Mouse (Mus musculus): Measurements from ENCODE around the gene Slc16a13. TPM values are rescaled to one million over a fixed set of nuclear protein-coding genes. Genes with fewer than 3 reads are reported as not detected.

Slc16a13 gene
- polyA plus RNA-seq, 1 experiment from 2014 or later: 5.2 TPM

GRCm38 (mm10) chr11:70218741-70219470, 2.0 kb downstream of the Slc16a13 start:
- Histone ChIP-seq H3K27me3 (peaks cover 40% of the 10 kb centered on the region), H3K4me3 (no peak overlapping the region), H3K36me3 (no peaks in the 10 kb centered on the region), H3K9me3 (replicated peaks) (no peaks in the 10 kb centered on the region), H3K4me1 (replicated peaks) (peaks cover 39% of the 10 kb centered on the region), H3K9ac (no peak overlapping the region), H3K4me2 (no peak overlapping the region), H3K27ac (no peak overlapping the region)
- WGBS: 88% methylated on average over 15 of the region's 15 CpGs
- no peak for ATAC-seq (replicated peaks; ENCODE audit: insufficient number of reproducible peaks, insufficient read depth, low FRiP score, low read depth)

GRCm38 (mm10) chr11:70218039-70218438, 2.8 kb downstream of the Slc16a13 start:
- ATAC-seq (replicated peaks; ENCODE audit: insufficient number of reproducible peaks, insufficient read depth, low FRiP score, low read depth): no peak
- H3K9me3 ChIP-seq (replicated peaks): no peaks in the 10 kb centered on the region
- H3K4me2 ChIP-seq: no peak overlapping the region
- H3K27ac ChIP-seq: no peak overlapping the region
- peaks cover 44% of the 10 kb centered on the region for H3K27me3 ChIP-seq
- WGBS: 74% methylated on average over 4 of the region's 4 CpGs
- H3K9ac ChIP-seq: no peak overlapping the region
- no peaks in the 10 kb centered on the region for H3K36me3 ChIP-seq
- no peak overlapping the region for H3K4me3 ChIP-seq
- peaks cover 42% of the 10 kb centered on the region for H3K4me1 ChIP-seq (replicated peaks)

GRCm38 (mm10) chr11:70216103-70216502, 4.8 kb downstream of the Slc16a13 start:
- Histone ChIP-seq H3K27me3 (peaks cover 58% of the 10 kb centered on the region), H3K9ac (no peak overlapping the region), H3K27ac (no peak overlapping the region), H3K36me3 (no peaks in the 10 kb centered on the region), H3K9me3 (replicated peaks) (no peaks in the 10 kb centered on the region), H3K4me3 (no peak overlapping the region), H3K4me2 (no peak overlapping the region), H3K4me1 (replicated peaks) (peaks cover 28% of the 10 kb centered on the region)
- ATAC-seq (replicated peaks; ENCODE audit: insufficient number of reproducible peaks, insufficient read depth, low FRiP score, low read depth): no peak
- WGBS: 60% methylated on average over 3 of the region's 3 CpGs

- H3K4me3 ChIP-seq: no peak overlapping the region; the same call in 1 of the 2 replicates
- no peak overlapping the region; the same call in 1 of the 2 replicates for H3K9ac ChIP-seq
- ATAC-seq (replicated peaks; ENCODE audit: insufficient number of reproducible peaks, insufficient read depth, low FRiP score, low read depth): no peak
- H3K27ac ChIP-seq: no peak overlapping the region
- H3K36me3 ChIP-seq: no peaks in the 10 kb centered on the region
- H3K4me1 ChIP-seq (replicated peaks): peaks cover 25% of the 10 kb centered on the region
- peaks cover 62% of the 10 kb centered on the region for H3K27me3 ChIP-seq
- 14% methylated on average over 22 of the region's 22 CpGs for WGBS
- peak overlapping the region; percentile 71; the same call in 1 of the 2 replicates for H3K4me2 ChIP-seq
- H3K9me3 ChIP-seq (replicated peaks): no peaks in the 10 kb centered on the region
Measured at GRCm38 (mm10) chr11:70215301-70215700, 5.6 kb downstream of the Slc16a13 start.

GRCm38 (mm10) chr11:70214856-70215209, 6.0 kb downstream of the Slc16a13 start:
- H3K27ac ChIP-seq: no peak overlapping the region
- no peaks in the 10 kb centered on the region for H3K36me3 ChIP-seq
- peak overlapping the region; percentile 42 for H3K4me3 ChIP-seq
- no peak for ATAC-seq (replicated peaks; ENCODE audit: insufficient number of reproducible peaks, insufficient read depth, low FRiP score, low read depth)
- H3K4me1 ChIP-seq (replicated peaks): peaks cover 21% of the 10 kb centered on the region
- H3K9me3 ChIP-seq (replicated peaks): no peaks in the 10 kb centered on the region
- WGBS: 6% methylated on average over 18 of the region's 18 CpGs
- H3K4me2 ChIP-seq: peak overlapping the region; percentile 71
- no peak overlapping the region; the same call in 1 of the 2 replicates for H3K9ac ChIP-seq
- H3K27me3 ChIP-seq: peaks cover 62% of the 10 kb centered on the region

- H3K27me3 ChIP-seq: peaks cover 62% of the 10 kb centered on the region
- no peaks in the 10 kb centered on the region for H3K9me3 ChIP-seq (replicated peaks)
- no peaks in the 10 kb centered on the region for H3K36me3 ChIP-seq
- ATAC-seq (replicated peaks; ENCODE audit: insufficient number of reproducible peaks, insufficient read depth, low FRiP score, low read depth): peak; percentile 20; the same call in 1 of the 2 replicates
- WGBS: 2% methylated on average over 46 of the region's 46 CpGs
- H3K4me3 ChIP-seq: peak overlapping the region; percentile 42
- H3K4me1 ChIP-seq (replicated peaks): peaks cover 21% of the 10 kb centered on the region
- no peak overlapping the region for H3K27ac ChIP-seq
- peak overlapping the region; percentile 71 for H3K4me2 ChIP-seq
- peak overlapping the region; percentile 45 for H3K9ac ChIP-seq
Measured at GRCm38 (mm10) chr11:70214191-70214855, 6.5 kb downstream of the Slc16a13 start.

GRCm38 (mm10) chr11:70213736-70214135, 7.1 kb downstream of the Slc16a13 start:
- H3K9me3 ChIP-seq (replicated peaks): no peaks in the 10 kb centered on the region
- peaks cover 62% of the 10 kb centered on the region for H3K27me3 ChIP-seq
- H3K4me1 ChIP-seq (replicated peaks): peaks cover 21% of the 10 kb centered on the region
- H3K27ac ChIP-seq: no peak overlapping the region
- no peak for ATAC-seq (replicated peaks; ENCODE audit: insufficient number of reproducible peaks, insufficient read depth, low FRiP score, low read depth)
- 7% methylated on average over 26 of the region's 26 CpGs for WGBS
- H3K9ac ChIP-seq: 0 out of 2 replicates have a peak overlapping the region, but pooled peaks have one; percentile 45
- H3K36me3 ChIP-seq: no peaks in the 10 kb centered on the region
- peak overlapping the region; percentile 42 for H3K4me3 ChIP-seq
- peak overlapping the region; percentile 71 for H3K4me2 ChIP-seq

- Histone ChIP-seq H3K36me3 (no peaks in the 10 kb centered on the region), H3K4me2 (no peak overlapping the region), H3K27me3 (peaks cover 62% of the 10 kb centered on the region), H3K4me3 (no peak overlapping the region), H3K9ac (no peak overlapping the region), H3K4me1 (replicated peaks) (peaks cover 21% of the 10 kb centered on the region), H3K9me3 (replicated peaks) (no peaks in the 10 kb centered on the region), H3K27ac (no peak overlapping the region)
- no peak for ATAC-seq (replicated peaks; ENCODE audit: insufficient number of reproducible peaks, insufficient read depth, low FRiP score, low read depth)
- WGBS: 15% methylated on average over 9 of the region's 9 CpGs
Measured at GRCm38 (mm10) chr11:70212896-70213295, 8.0 kb downstream of the Slc16a13 start.

- Histone ChIP-seq H3K4me1 (replicated peaks) (peaks cover 21% of the 10 kb centered on the region), H3K36me3 (no peaks in the 10 kb centered on the region), H3K4me2 (peak within 1 kb of the TSS; percentile 71), H3K27ac (no peak within 1 kb of the TSS), H3K27me3 (peaks cover 62% of the 10 kb centered on the region), H3K4me3 (no peak within 1 kb of the TSS; the same call in 1 of the 2 replicates), H3K9me3 (replicated peaks) (no peaks in the 10 kb centered on the region), H3K9ac (no peak within 1 kb of the TSS)
- WGBS: 59% methylated on average over 6 of the region's 6 CpGs
- no peak for ATAC-seq (replicated peaks; ENCODE audit: insufficient number of reproducible peaks, insufficient read depth, low FRiP score, low read depth)
Measured at GRCm38 (mm10) chr11:70212423-70212822, 8.4 kb downstream of the Slc16a13 start, which contains the start of gene Slc16a11. TSS of gene Slc16a11 (plus strand) at chr11:70212752.

GRCm38 (mm10) chr11:70211972-70212371, 8.9 kb downstream of the Slc16a13 start:
- Histone ChIP-seq H3K4me3 (no peak overlapping the region), H3K27ac (no peak overlapping the region), H3K4me1 (replicated peaks) (peaks cover 21% of the 10 kb centered on the region), H3K9ac (no peak overlapping the region), H3K4me2 (no peak overlapping the region), H3K36me3 (no peaks in the 10 kb centered on the region), H3K9me3 (replicated peaks) (no peaks in the 10 kb centered on the region), H3K27me3 (peaks cover 57% of the 10 kb centered on the region)
- 70% methylated on average over 6 of the region's 6 CpGs for WGBS
- ATAC-seq (replicated peaks; ENCODE audit: insufficient number of reproducible peaks, insufficient read depth, low FRiP score, low read depth): no peak

- 79% methylated on average over 2 of the region's 2 CpGs for WGBS
- no peak for ATAC-seq (replicated peaks; ENCODE audit: insufficient number of reproducible peaks, insufficient read depth, low FRiP score, low read depth)
- H3K4me2 ChIP-seq: no peak overlapping the region
- no peaks in the 10 kb centered on the region for H3K36me3 ChIP-seq
- H3K4me3 ChIP-seq: no peak overlapping the region
- H3K27ac ChIP-seq: no peak overlapping the region
- H3K9me3 ChIP-seq (replicated peaks): no peaks in the 10 kb centered on the region
- H3K27me3 ChIP-seq: peaks cover 44% of the 10 kb centered on the region
- peaks cover 20% of the 10 kb centered on the region for H3K4me1 ChIP-seq (replicated peaks)
- H3K9ac ChIP-seq: no peak overlapping the region
Measured at GRCm38 (mm10) chr11:70210681-70211080, 10.2 kb downstream of the Slc16a13 start.

Measured in heart, embryonic 15.5 days (tissue).